Mouse (Mus musculus): Measurements from ENCODE around the gene Vwf. TPM values are rescaled to one million over a fixed set of nuclear protein-coding genes. Genes with fewer than 3 reads are reported as not detected.

The Vwf gene
- polyA plus RNA-seq (2017; shearing (Covaris generic)): 0.17 TPM

GRCm38 (mm10) chr6:125546474-125546873 is at the start of gene Vwf:
TSS of gene Vwf (plus strand) at chr6:125546774.

GRCm38 (mm10) chr6:125690057-125690703 is 143.6 kb downstream of the Vwf start, which contains the start of gene Ano2:
TSS of gene Ano2 (plus strand) at chr6:125690419.

Other genes with a start within 250 kb of the Vwf start
- not detected for gene Ltbr, start 232.9 kb upstream of the Vwf start, polyA plus RNA-seq (2017; shearing (Covaris generic))
- 0.10 TPM for gene Scnn1a, start 226.1 kb upstream of the Vwf start, polyA plus RNA-seq (2017; shearing (Covaris generic))
- gene Tnfrsf1a, start 197.4 kb upstream of the Vwf start, polyA plus RNA-seq (2017; shearing (Covaris generic)): 33.9 TPM
- gene Plekhg6, start 166.0 kb upstream of the Vwf start, polyA plus RNA-seq (2017; shearing (Covaris generic)): not detected
- gene Cd9, start 52.0 kb upstream of the Vwf start, polyA plus RNA-seq (2017; shearing (Covaris generic)): 209 TPM
- not detected for gene Ano2, start 143.6 kb downstream of the Vwf start, polyA plus RNA-seq (2017; shearing (Covaris generic))

Measured in effector memory CD4-positive, alpha-beta T cell, adult 5 months (primary cell).